In the genomic region with DNA sequence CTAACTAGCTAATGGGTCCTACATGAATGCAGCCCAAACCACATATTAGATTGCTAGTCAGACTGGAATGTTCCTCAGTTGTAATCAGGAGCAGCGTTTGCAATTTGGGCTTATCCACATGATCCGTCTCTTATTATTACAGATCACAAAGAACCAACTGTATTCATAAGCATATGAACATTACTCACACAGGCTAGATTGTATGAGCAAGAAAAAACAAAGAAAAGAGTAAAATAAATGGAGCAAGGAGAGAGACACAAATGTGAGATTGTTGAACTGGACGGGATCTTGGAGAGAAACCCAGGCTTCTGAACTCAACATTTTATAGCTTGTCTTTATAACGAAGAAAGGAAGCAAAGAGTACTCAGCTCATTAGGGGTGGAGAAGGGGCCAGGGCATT, we compare ENCODE assay signal across 20 mouse cellular contexts.
"Had no signal": no experiment of that assay in that cellular context is flagged by ENCODE, and none has a peak within 500 bp of the region (broad histone marks: within the 10 kb centered on the region; RNA-seq: fewer than 3 reads in every experiment).

No protein-coding gene starts in this region.

- DNase-seq: liver, postnatal 0 days; lung, adult 2 months; lung, postnatal 14 days; lung, postnatal 36 days; retina, postnatal 1 day; right cerebral cortex, adult 18-20 months; thymus, adult 2 months; thymus, postnatal 25 days; thymus, postnatal 4 days had no signal

- H3K4me3 ChIP-seq: lung, embryonic 15.5 days; megakaryocyte, embryonic 14.5 days; midbrain, embryonic 13.5 days; midbrain, embryonic 15.5 days; neural tube, embryonic 13.5 days; neural tube, embryonic 15.5 days; stomach, embryonic 15.5 days had no signal

- ATAC-seq: liver, postnatal 0 days; lung, postnatal 0 days; midbrain, embryonic 13.5 days; midbrain, embryonic 15.5 days had no signal

- H3K27ac ChIP-seq: lung, embryonic 15.5 days; macrophage; midbrain, embryonic 13.5 days; midbrain, embryonic 15.5 days; neural tube, embryonic 13.5 days; neural tube, embryonic 15.5 days; stomach, embryonic 15.5 days; stomach, postnatal 0 days had no signal

- H3K9ac ChIP-seq: liver, postnatal 0 days; lung, embryonic 15.5 days; midbrain, embryonic 13.5 days; midbrain, embryonic 15.5 days; neural tube, embryonic 13.5 days; neural tube, embryonic 15.5 days; stomach, embryonic 15.5 days had no signal

- H3K36me3 ChIP-seq: lung, embryonic 15.5 days; midbrain, embryonic 13.5 days; midbrain, embryonic 15.5 days; neural tube, embryonic 13.5 days; neural tube, embryonic 15.5 days; stomach, embryonic 15.5 days had no signal

- H3K27me3 ChIP-seq: lung, embryonic 15.5 days; megakaryocyte, embryonic 14.5 days; midbrain, embryonic 13.5 days; midbrain, embryonic 15.5 days; neural tube, embryonic 13.5 days; neural tube, embryonic 15.5 days; stomach, embryonic 15.5 days had no signal

- H3K4me2 ChIP-seq: lung, embryonic 15.5 days; midbrain, embryonic 11.5 days; midbrain, embryonic 13.5 days; midbrain, embryonic 15.5 days; neural tube, embryonic 13.5 days; neural tube, embryonic 15.5 days; stomach, embryonic 15.5 days had no signal

- H3K9me3 ChIP-seq: lung, embryonic 15.5 days; midbrain, embryonic 15.5 days; neural tube, embryonic 13.5 days; neural tube, embryonic 15.5 days; stomach, embryonic 15.5 days had no signal

- H3K4me1 ChIP-seq: lung, embryonic 15.5 days; midbrain, embryonic 13.5 days; midbrain, embryonic 15.5 days; neural tube, embryonic 13.5 days; neural tube, embryonic 15.5 days; stomach, embryonic 15.5 days had no signal
